Mouse (Mus musculus): Measurements from ENCODE around the gene Prss57. TPM values are rescaled to one million over a fixed set of nuclear protein-coding genes. Genes with fewer than 3 reads are reported as not detected.

Prss57 gene
- polyA plus RNA-seq, 1 experiment: 23.4 TPM

- 0 out of 2 replicates have a peak, but pooled peaks cover 3% of the 10 kb centered on the region for H3K36me3 ChIP-seq (ENCODE audit: control insufficient read depth, insufficient read depth, low read length)
- no peak for DNase-seq
- TF ChIP-seq CTCF (IDR thresholded peaks at IDR 0.05; ENCODE audit: borderline replicate concordance, control insufficient read depth, extremely low read depth, insufficient read depth, low read length, poor library complexity): no peak
- TF ChIP-seq POLR2A (IDR thresholded peaks at IDR 0.05; ENCODE audit: control insufficient read depth, extremely low read depth, insufficient read depth, low read length, poor library complexity): no peak
- no peak overlapping the region for H3K4me3 ChIP-seq (ENCODE audit: control insufficient read depth, insufficient read depth, low read length)
- no peaks in the 10 kb centered on the region for H3K27me3 ChIP-seq (ENCODE audit: control insufficient read depth, insufficient read depth, low read length)
- 91% methylated on average over 11 of the region's 11 CpGs for WGBS
- H3K27ac ChIP-seq (ENCODE audit: control insufficient read depth, insufficient read depth, low read length): no peak overlapping the region
- H3K4me1 ChIP-seq (replicated peaks; ENCODE audit: control insufficient read depth, insufficient read depth, low read length): 0 out of 2 replicates have a peak, but pooled peaks cover 3% of the 10 kb centered on the region
Measured at GRCm38 (mm10) chr10:79805636-79806035, 14.9 kb upstream of the Prss57 start.

- 89% methylated on average over 29 of the region's 29 CpGs for WGBS
- Histone ChIP-seq H3K4me1 (replicated peaks; ENCODE audit: control insufficient read depth, insufficient read depth, low read length) (0 out of 2 replicates have a peak, but pooled peaks cover 3% of the 10 kb centered on the region), H3K27me3 (ENCODE audit: control insufficient read depth, insufficient read depth, low read length) (no peaks in the 10 kb centered on the region), H3K4me3 (ENCODE audit: control insufficient read depth, insufficient read depth, low read length) (no peak overlapping the region), H3K36me3 (ENCODE audit: control insufficient read depth, insufficient read depth, low read length) (0 out of 2 replicates have a peak, but pooled peaks cover 3% of the 10 kb centered on the region), H3K27ac (ENCODE audit: control insufficient read depth, insufficient read depth, low read length) (no peak overlapping the region)
- TF ChIP-seq CTCF (IDR thresholded peaks at IDR 0.05; ENCODE audit: borderline replicate concordance, control insufficient read depth, extremely low read depth, insufficient read depth, low read length, poor library complexity) (no peak), POLR2A (IDR thresholded peaks at IDR 0.05; ENCODE audit: control insufficient read depth, extremely low read depth, insufficient read depth, low read length, poor library complexity) (no peak)
- no peak for DNase-seq
Measured at GRCm38 (mm10) chr10:79803716-79804323, 13.1 kb upstream of the Prss57 start.

- no peak for DNase-seq
- Histone ChIP-seq H3K4me3 (ENCODE audit: control insufficient read depth, insufficient read depth, low read length) (no peak overlapping the region), H3K36me3 (ENCODE audit: control insufficient read depth, insufficient read depth, low read length) (no peaks in the 10 kb centered on the region), H3K27me3 (ENCODE audit: control insufficient read depth, insufficient read depth, low read length) (no peaks in the 10 kb centered on the region), H3K27ac (ENCODE audit: control insufficient read depth, insufficient read depth, low read length) (no peak overlapping the region), H3K4me1 (replicated peaks; ENCODE audit: control insufficient read depth, insufficient read depth, low read length) (peaks cover 13% of the 10 kb centered on the region)
- TF ChIP-seq POLR2A (IDR thresholded peaks at IDR 0.05; ENCODE audit: control insufficient read depth, extremely low read depth, insufficient read depth, low read length, poor library complexity) (no peak), CTCF (IDR thresholded peaks at IDR 0.05; ENCODE audit: borderline replicate concordance, control insufficient read depth, extremely low read depth, insufficient read depth, low read length, poor library complexity) (no peak)
- WGBS: 91% methylated on average over 11 of the region's 11 CpGs
Measured at GRCm38 (mm10) chr10:79802331-79802971, 11.7 kb upstream of the Prss57 start.

- no peaks in the 10 kb centered on the region for H3K36me3 ChIP-seq (ENCODE audit: control insufficient read depth, insufficient read depth, low read length)
- H3K4me1 ChIP-seq (replicated peaks; ENCODE audit: control insufficient read depth, insufficient read depth, low read length): peaks cover 18% of the 10 kb centered on the region
- H3K27ac ChIP-seq (ENCODE audit: control insufficient read depth, insufficient read depth, low read length): no peak overlapping the region
- 97% methylated on average over 3 of the region's 3 CpGs for WGBS
- DNase-seq: no peak
- no peak for TF ChIP-seq CTCF (IDR thresholded peaks at IDR 0.05; ENCODE audit: borderline replicate concordance, control insufficient read depth, extremely low read depth, insufficient read depth, low read length, poor library complexity)
- TF ChIP-seq POLR2A (IDR thresholded peaks at IDR 0.05; ENCODE audit: control insufficient read depth, extremely low read depth, insufficient read depth, low read length, poor library complexity): no peak
- H3K27me3 ChIP-seq (ENCODE audit: control insufficient read depth, insufficient read depth, low read length): no peaks in the 10 kb centered on the region
- no peak overlapping the region for H3K4me3 ChIP-seq (ENCODE audit: control insufficient read depth, insufficient read depth, low read length)
Measured at GRCm38 (mm10) chr10:79801837-79802236, 11.1 kb upstream of the Prss57 start.

- Histone ChIP-seq H3K4me1 (replicated peaks; ENCODE audit: control insufficient read depth, insufficient read depth, low read length) (peaks cover 23% of the 10 kb centered on the region), H3K36me3 (ENCODE audit: control insufficient read depth, insufficient read depth, low read length) (no peaks in the 10 kb centered on the region), H3K4me3 (ENCODE audit: control insufficient read depth, insufficient read depth, low read length) (no peak overlapping the region), H3K27ac (ENCODE audit: control insufficient read depth, insufficient read depth, low read length) (no peak overlapping the region), H3K27me3 (ENCODE audit: control insufficient read depth, insufficient read depth, low read length) (no peaks in the 10 kb centered on the region)
- WGBS: 91% methylated on average over 11 of the region's 11 CpGs
- no peak for DNase-seq
- no peak for TF ChIP-seq CTCF (IDR thresholded peaks at IDR 0.05; ENCODE audit: borderline replicate concordance, control insufficient read depth, extremely low read depth, insufficient read depth, low read length, poor library complexity)
- no peak for TF ChIP-seq POLR2A (IDR thresholded peaks at IDR 0.05; ENCODE audit: control insufficient read depth, extremely low read depth, insufficient read depth, low read length, poor library complexity)
Measured at GRCm38 (mm10) chr10:79800508-79800907, 9.7 kb upstream of the Prss57 start.

GRCm38 (mm10) chr10:79798289-79798928 lies 7.6 kb upstream of the Prss57 start:
- Histone ChIP-seq H3K27ac (ENCODE audit: control insufficient read depth, insufficient read depth, low read length) (no peak overlapping the region), H3K4me1 (replicated peaks; ENCODE audit: control insufficient read depth, insufficient read depth, low read length) (peaks cover 35% of the 10 kb centered on the region), H3K36me3 (ENCODE audit: control insufficient read depth, insufficient read depth, low read length) (no peaks in the 10 kb centered on the region), H3K4me3 (ENCODE audit: control insufficient read depth, insufficient read depth, low read length) (no peak overlapping the region), H3K27me3 (ENCODE audit: control insufficient read depth, insufficient read depth, low read length) (no peaks in the 10 kb centered on the region)
- TF ChIP-seq CTCF (IDR thresholded peaks at IDR 0.05; ENCODE audit: borderline replicate concordance, control insufficient read depth, extremely low read depth, insufficient read depth, low read length, poor library complexity): no peak
- TF ChIP-seq POLR2A (IDR thresholded peaks at IDR 0.05; ENCODE audit: control insufficient read depth, extremely low read depth, insufficient read depth, low read length, poor library complexity): no peak
- no peak for DNase-seq
- WGBS: 53% methylated on average over 12 of the region's 12 CpGs

Data from thymus, adult 2 months (tissue).